Mouse (Mus musculus) liver, adult (tissue): Measurements from ENCODE around the gene Galnt14.

ENCODE experiments used
- GATA4 ChIP-seq: IDR thresholded peaks from 2 replicates; pipeline ENCODE4 v1.6.1; 2014; ENCODE audit warnings: mild to moderate bottlenecking, low read length; ENCODE audit not compliant: insufficient replicate concordance

Gene Galnt14

DNA sequence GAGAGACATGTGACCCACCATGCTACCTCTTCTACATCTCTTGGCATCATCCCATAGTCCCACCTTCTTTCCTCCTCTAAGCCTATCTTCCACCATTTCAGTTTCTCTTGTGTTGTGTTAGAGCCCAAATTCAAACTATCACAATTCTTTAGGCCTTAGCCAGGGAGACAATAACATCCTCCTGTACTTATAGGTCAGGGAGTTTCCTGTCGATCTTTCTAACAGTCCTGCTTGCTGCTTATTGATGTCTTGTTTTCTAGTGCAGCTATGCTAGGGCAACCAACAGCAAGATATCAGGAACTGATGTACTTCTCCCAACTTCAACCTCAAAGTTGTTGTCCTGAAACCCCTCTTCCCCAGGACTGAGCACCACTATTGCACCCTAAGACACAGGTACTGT, 195.4 kb downstream of the Galnt14 start:
- no peak for TF ChIP-seq GATA4

DNA sequence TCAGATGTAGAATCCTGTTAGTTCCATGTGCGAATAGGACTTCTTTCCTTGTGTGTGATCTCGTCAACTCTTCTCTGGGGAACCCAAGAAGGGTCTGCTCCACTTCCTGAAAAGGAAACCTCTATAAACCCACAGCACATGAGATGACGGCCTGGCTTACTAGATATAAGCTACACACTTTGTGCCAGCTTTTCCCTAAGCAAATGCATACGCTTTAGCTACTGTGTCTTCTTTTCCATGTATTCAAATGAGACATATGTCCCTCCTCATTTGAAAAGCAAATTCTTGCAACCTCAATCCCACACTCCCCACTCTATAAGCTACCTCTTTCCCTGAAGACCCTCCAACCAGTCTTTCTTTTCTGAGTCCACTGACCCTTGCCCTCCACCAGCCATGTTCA, 196.0 kb downstream of the Galnt14 start:
- TF ChIP-seq GATA4: no peak

DNA sequence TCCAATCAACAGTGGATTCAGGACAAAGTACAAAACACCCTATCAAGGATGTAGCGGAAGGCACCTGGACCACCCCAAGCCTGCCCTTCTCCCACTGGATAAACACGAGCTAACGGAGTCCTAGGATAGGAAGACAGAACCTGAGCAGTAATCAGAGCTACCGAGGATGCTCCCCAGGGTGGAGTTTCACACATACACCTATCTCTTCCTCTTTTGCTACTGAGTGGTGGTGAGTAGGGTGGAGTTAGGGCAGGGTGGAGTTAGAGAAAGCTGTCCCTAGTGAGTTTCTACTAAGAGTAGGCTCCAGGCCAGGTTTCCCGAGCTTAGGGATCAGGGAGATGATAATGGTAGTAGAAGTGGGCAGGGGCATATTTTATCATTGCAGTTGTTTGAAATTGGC, 197.4 kb downstream of the Galnt14 start:
- no peak for TF ChIP-seq GATA4

DNA sequence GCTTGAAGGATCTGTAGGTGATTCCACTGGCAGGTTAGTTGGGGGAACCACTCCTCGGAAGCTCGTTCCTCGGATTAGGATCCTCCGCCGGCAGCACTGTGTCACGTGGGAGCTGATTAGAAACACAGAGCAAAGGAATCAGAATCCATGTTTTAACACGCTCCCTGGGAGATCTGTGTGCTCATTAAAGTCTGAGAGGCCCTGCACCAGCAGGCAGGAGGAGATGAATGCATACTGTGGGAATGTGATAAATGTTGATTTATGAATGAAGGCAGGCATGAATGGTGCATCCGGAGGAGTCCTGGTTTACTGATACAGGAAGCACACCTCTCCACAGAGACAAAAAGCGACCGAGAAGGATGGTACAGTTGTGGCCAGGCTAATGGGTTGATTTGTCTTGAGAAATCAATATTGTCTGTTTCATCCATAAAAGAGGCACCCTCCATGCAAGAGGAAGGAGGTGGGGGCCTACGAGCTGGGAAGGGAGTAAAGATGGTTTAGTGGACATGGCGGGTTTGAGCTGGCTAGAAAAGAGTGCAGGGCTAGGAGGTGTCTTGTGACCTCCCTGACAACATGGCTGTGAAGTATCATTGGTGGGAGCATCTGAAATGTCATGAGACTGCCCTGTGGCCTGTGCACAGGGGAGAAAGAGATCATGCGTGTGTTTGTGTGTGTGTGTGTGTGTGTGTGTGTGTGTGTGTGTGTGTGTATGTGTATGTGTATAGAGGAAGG, 202.3 kb downstream of the Galnt14 start:
- TF ChIP-seq GATA4: no peak

DNA sequence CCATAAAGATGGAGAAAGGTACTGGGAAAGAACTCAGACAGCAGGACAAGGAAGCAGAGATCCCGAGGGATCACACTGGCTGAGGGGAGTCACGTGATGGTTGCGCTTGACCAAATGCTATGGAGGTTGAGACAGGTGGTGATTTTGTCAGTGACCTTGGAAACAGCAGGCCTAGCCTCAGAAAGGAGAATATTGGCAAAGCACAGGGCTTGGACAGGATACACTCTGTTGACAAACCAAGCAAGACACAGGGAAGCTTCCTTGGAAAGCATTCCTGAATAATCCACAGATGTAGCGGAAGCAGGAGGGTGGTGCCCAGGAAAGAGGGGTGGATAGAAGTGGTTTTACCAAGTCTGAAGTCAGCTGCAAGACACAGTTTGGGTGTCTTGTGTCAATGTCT, 206.1 kb downstream of the Galnt14 start:
- TF ChIP-seq GATA4: no peak

DNA sequence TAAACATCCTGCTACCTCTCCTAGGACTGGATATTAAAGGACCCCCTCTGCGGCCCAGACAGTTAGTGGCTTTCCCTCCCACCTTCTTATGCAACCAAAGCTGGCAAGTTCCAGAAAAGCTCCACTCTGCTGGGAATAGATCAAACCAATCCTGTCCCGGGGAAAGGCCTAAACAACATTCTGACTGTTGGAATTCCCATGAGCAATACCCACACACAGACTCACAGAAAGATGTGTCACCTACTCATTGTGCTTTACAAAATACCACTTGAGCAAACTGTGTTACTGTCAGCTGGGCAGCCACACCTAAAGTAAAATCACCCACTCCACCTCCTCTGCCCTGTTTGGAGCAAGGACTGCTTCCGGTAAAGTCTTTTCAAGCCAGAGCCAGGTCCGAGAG, 207.6 kb downstream of the Galnt14 start:
- TF ChIP-seq GATA4: no peak

DNA sequence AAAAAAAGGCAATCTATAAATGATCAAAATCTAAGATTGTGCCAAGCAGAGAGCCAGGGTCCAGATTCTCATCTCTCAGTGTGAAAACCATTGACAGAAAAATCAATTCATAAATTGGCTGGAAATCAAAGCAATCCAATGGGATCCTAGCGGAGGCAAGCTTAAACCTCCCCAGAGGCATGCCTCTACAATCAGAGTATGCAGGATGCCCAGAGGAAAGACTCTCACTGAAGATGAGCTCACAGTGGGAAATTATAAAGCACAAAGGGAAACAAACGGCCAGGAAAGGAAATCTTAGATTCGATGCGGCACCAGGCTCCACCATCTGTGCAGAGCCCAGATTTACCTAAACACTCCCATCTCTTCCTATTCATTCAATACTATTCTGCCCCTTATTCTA, 220.7 kb downstream of the Galnt14 start:
- TF ChIP-seq GATA4: no peak

DNA sequence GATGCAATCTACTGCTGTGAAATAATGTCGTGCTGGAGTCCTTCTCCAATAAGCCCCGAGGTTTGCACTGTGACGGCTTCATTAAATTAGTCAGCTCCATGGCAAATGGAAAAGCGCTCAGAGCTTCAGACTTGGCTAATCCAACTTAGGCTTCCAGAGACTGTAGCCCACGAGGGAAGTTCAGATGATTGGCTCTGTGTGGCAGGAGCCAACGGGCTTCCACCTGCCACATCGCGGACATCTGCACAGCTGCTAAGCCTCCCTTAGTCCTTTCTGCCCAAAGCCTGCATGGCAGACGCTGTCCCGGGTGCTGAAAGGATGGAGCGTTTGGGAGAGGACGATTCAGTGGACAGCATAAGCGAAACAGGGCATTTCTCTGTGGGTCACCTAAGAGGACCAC, 222.5 kb downstream of the Galnt14 start:
- no peak for TF ChIP-seq GATA4

DNA sequence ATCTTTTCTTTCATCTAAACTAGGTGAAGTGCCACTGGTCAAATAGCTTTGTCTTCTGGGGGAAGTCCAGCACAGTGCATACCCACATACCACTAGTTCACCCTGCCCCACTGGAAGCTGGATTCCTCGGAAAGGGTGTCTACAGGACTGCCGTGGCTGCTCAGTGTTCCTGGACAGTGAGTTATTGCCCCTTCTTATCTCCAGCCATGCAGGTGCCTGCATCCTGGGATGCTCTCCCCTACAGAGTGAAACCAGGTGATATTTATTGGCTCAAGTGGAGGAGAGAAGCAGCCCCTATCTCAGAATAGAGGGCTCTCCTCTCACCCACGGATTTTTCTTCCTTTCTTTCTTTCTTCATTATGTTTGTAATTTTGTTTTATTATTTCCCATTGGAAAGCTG, 222.9 kb downstream of the Galnt14 start:
- TF ChIP-seq GATA4: no peak

DNA sequence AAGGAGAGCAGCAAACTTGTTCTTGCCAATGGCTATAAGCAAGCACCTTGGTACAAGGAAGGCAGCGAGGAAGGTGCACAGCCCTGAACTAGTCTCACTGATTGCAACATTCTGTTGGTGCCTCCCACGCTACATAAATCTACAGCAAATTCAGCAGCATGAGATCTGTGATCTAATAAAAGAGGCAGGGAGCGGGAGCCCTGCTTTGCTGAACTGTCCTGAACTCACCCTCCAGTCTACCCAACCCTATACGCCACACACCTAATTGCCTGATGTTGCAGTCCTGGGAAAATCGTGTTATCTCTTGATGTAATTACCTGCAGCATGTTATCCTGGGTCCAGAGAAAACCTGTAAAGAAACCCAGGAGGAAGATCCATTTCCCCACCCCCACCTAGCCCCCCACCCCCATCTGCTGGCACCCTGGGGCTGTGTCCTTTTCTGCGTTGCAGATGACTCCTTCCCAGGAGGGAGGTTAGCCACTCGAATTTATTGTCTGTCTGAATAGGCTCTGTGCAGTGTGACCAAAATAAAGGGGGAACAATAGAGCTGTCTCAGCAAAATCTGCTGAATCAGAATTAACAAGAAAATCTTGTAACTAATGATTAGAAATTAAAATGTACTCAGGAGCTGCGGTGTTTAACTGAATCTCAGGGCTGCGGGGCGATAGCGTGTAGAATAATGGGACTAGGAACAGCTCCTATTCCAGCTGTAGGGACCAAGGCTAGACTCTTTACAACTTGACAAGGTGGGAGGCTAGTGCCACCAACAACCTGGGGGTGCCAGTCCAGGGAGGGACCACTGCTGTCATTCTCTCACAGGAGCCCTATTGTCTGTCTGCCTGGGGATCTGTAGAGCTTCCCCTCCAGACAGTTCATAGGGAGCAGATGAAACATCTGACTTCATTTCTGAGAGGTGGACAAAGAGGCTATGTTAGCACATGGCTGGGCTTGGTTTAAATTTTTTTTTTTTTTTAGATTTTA, 232.9 kb downstream of the Galnt14 start:
- no peak for TF ChIP-seq GATA4

DNA sequence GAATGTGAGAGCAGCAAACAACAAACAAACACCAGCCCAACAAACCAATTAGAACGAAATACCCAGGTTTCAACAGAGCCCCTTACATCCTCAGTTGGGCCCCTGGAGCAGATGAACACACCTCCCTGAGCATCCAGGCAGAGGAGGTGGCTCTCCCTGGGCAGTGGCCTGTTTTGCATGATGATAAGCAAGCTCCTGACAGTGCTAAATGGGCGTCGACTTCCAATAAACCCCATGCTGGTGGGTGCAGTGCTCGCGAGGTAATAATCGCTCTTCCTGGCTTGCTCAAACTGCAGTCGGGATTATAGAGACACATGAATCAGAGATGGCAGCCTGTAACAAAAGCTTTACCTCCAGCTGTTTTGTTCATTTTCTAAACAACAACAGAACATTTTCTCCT, 235.9 kb downstream of the Galnt14 start:
- TF ChIP-seq GATA4: no peak

DNA sequence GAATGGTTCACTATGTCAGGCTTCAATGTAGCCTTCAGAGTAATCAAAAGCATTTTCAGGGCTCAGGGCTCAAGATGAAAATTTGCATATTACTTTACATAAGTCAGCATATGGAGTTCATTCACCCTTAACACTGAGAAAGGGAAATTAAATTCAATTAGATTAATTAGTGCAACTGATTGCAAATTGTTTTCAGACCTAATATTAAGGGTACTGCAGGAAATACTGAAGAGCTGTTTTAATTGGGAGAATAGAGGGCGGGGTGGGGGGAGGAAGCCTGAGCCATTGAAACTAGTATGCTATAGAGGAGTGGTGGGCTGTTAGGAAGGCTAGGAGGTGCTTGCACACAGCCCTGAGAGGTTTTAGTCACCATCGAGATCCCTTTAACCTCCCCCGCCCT, 237.2 kb downstream of the Galnt14 start:
- TF ChIP-seq GATA4: no peak

DNA sequence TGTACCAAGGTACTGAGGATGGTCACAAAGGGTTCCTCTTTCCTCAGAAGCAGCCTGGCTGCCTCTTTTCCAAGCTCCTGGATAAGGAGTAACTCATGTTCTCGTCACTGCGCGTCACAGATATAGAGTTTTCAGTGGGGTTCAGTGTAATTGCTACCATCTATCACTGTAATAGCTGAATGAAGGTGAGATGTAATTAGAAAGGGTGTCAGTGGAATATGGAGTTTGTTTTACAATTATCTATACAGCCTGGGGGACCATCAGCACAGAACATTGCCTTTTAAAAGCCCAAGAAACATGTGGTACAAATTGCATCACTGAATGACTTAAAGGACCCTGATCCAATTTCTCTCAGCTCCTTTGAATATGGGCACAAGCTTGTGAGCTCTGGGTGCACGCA, 249.4 kb downstream of the Galnt14 start:
- no peak for TF ChIP-seq GATA4

DNA sequence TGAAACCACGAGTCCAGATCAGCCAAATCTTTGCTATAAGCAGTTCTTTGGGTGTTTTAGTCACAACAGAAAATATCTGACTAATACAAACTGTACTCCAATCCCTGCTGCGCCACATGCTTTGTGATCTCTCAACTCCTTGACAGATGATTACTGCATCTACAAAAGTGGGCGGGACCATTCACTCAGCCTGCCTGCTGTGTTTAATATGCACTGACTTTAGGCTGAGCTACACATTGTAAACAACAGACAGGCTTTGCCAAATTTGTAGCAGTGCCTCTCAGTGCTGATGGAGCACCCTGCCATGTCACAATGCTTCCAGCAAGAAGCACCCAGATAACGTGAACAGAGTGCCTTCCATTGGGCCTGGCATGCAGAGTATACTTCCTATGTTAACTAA, 251.5 kb downstream of the Galnt14 start:
- no peak for TF ChIP-seq GATA4

DNA sequence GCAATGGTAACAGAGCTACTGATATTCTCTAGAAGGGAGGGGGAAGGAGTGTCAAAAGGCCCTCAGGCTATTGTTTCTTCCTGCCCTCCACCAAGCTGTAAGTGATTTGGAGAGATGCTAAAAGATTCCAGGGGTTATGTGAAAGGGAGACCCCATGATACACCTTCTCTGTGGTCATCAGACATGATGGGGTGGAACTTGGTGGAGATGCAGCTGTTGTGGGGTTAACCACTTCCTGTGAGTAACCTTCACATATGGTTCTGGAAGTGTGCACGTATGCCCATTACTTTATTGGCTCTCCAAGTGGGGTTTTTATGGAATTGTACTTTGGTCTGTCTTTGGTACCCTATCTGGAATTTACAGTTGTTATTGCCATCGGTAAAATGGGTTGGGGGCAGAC, 253.7 kb downstream of the Galnt14 start:
- no peak for TF ChIP-seq GATA4

DNA sequence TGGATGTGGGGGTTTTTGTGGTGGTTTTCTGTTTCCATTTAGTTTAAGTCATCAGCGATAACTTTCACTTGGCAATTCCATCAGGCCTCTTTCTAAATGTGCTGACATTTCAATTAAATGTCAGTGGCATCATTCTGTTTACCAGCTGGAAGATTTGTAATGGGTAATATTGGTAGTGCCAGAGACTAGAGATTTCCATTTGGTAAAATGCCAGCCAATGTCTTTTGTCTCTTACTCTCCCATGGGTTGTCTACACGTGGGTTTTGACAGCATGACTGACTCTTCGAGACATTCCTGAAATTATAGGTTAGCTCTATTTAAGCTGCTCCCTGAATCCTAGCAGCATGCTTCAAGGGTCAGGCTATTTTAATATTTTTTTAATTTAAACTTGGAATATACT, 256.6 kb downstream of the Galnt14 start:
- no peak for TF ChIP-seq GATA4
